Mouse (Mus musculus) erythroblast, adult 5-6 weeks (primary cell): Measurements from ENCODE around the gene Fggy. TPM values are rescaled to one million over a fixed set of nuclear protein-coding genes. Genes with fewer than 3 reads are reported as not detected.

Experiments used
- ATAC-seq: replicated peaks from 2 replicates; pipeline ENCODE4 v1.8.0; 2016; ENCODE audit warnings: moderate number of reproducible peaks, mild to moderate bottlenecking, moderate TSS enrichment, inconsistent platforms; ENCODE audit not compliant: poor library complexity, low FRiP score, severe bottlenecking
- total RNA-seq, 2 experiments: library from RNA; stranded (forward) in 1 of 2; stranded (reverse) in 1 of 2; fragments of 150-400 nt in 1 of 2; fragments of 200-764, 138-1000 nt in 1 of 2; gene quantifications; 2 replicates each; pipeline versions ENCODE4 v1.2.3 to v1.2.4; 2015 to 2017; ENCODE audit warnings: low replicate concordance in 2 of 2

Gene Fggy
- total RNA-seq, 2 experiments from 2014 or later = 0.85 to 15.4 TPM

DNA sequence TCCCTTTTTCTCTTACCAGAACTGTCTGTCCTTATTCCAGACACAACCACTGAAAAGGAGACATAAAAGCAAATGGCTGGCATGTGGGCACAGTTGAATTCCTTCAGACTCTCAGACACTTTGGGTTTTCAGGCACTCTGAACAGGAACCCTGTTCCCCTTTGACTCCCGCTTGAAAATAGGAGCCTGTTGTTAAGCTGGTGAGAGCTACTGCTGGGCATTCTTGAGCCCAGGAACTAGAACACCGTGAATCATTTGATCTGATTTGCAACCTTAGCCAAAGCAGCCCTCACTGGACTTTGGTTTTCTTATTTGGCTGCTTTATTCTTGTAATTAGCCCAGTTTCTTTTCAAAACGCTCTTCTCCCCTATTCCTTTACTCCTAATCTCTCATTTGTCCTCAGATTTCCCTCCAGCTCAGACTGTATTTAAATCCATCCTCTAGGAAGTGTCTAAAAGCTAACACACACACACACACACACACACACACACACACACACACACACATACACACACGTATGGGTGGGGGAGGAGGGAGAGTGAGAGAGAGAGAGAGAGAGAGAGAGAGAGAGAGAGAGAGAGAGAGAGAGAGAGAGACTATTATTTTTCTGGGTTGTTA, 96.1 kb downstream of the Fggy start:
- no peak for ATAC-seq

DNA sequence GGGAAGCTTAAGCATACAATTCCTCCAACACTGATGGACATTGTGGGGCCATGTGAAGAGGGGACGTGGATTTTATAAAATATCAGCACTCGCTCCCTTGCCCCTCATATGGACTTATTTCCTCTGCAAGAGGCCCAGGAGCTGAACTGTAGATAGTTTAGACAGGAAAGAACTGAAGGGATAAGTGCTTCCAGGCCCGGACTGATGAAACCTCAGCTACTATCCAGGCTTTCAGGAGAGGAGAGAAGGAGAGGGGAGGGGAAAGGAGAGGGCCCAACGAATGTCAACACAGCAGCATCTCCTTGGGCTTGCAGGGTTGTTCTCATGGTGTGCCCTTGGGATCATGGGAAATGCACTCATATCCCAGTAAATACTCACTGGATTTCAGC, 96.6 kb downstream of the Fggy start:
- ATAC-seq = no peak

DNA sequence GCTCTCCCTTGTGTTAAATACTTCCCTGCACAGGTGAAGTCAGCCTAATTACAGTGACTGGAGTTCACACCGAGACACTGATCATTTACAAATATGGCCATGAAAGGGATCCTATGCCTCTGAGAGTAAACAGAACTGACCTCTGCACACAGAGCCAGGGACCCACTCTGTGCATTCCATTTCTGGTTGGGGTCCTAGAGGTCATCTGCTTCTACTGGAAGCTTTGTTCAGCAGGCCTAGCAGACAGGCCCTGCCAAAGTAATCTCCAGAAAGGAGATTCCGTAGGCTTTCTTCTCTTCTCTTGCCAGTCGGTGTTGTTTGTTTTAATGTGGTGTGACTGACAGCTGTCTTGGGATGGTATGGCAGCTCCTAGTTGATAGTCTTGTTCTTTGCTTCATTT, 101.7 kb downstream of the Fggy start:
- ATAC-seq = no peak

DNA sequence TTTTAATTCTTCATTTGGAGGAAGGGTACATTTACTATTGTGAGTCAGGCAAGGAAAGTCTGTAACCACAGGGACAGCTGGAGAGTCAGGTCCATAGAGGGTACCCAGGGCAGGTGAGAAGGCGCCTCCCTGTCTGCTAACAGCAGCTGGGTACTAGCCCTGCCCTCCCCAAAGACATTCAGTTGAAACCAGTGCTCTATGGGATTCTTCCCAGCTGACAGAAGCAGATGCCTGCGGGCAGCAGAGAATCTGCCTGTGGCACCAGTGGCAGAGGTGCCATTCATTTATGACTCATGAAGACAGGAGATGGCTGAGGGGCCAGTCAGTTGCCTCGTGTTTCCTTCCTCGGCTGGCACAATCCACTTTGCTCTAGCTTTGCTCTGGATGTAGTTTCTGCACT, 106.3 kb downstream of the Fggy start:
- no peak for ATAC-seq

DNA sequence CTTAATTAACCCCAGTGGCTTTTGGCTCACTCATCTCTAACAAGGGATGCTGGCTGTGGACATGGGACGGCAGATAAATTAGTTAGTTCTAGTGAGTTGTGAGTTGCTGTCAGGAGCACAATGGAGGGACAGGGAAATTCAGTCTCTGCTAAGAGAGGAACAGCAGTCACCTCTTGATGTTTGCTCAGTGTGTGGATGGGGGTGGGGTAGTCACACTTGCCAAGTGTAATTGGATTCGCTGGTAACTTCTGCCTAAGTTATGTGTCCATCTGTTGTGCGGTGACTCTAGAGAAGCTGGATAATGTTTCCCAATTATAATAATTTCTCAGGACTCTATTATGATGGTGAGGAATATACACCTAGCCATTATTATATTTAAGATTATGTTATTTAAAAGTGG, 107.0 kb downstream of the Fggy start:
- no peak for ATAC-seq

DNA sequence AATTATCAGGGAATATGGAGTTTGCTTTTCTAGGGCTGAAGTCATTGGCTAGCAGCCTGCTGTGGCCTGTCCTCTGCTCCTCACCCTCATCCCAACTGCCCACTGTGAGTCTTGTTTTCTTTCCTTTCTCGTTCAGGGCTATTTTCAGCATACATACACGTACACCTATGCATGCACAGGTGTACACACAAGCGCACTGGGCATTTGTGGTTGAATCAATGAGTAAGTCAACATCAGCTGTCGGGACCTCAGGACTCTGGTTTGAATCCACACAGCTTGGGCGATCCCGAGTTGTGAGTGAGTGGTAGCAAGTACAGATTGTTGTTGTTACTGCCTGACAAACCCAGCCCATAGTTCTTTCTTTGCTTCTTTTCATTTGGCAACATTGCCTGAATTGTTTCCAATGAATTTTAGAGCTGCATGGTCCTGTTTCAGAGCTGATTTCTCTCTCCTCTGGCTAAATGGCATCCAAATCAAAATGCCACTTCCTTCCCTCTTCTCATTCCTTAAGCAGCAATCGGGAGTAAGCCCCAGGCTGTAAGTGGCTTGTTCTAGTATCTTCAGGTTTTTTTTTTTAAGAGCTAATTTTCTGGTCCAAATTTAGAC, 109.1 kb downstream of the Fggy start:
- ATAC-seq = no peak

DNA sequence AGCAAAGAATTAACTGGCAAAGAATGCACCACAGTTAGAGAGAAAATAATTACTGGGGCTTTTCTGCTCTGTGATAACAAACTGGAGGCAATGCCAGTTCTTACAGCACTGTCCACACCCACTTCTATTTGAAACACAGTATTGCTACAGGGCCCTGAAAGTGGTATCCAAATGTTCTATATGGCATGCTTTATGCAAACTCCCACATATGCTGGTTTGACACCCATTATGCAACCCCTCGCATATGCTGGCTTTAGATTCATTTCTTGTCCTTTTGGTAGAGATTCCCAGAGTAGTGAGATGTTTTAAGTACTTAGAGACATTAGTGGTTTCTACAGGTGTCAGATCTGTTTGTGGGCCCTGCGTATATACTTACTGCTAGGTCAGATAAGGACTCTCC, 109.6 kb downstream of the Fggy start:
- no peak for ATAC-seq

DNA sequence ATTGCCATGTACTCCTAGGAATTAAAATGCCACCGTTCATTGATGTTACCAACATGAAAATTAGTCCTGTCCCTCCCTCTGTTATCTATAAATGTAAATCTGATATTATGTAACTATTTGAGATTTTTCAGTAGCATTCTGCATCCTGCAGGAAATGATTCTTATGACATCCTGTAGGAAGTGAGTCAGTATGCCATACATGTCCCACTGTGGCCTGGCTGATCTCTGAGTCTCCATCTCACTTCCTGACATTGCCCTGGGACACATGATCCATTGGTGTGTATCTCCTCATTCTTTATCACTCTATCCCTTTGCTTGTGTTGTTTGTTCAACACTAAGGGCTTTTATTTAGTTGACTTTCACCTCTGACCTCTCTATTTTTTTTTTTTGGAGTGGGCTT, 110.3 kb downstream of the Fggy start:
- no peak for ATAC-seq

DNA sequence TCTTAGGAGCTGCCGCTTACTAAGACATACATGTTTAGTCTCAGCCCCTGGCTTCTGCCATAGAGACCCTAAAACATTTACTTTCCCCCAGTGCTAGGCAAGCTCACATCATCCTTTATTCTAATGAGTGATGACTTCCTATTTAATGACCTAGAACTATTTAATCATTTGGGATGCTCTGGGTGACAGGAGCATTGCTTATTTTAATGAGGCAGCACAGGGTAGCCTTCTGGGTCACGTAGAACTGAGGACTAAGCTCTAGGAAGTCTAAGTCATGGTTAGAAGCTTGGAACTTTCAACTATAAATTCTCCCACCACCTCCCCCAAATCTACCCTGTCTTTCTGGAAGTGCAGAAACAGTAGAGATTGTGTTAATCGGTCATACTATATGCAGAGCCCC, 111.2 kb downstream of the Fggy start:
- no peak for ATAC-seq

DNA sequence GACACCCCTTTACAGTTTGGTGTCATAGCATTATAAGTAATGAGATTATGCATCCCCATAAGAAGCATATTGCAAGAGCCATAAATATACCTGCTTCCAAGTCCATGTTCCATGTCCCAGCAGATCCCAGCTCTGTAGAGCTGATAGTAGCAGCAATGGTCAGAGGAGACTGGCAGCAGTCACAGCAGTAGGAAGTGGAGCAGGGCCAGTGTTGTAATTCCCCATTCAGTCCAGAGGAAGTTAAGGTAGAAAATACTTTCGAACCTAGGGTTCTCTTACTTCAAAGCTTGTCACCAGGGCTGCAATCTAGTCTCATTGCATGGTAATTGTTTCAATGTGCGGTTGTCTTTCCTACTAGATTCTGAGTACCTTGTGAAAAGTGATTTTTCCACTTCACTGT, 112.0 kb downstream of the Fggy start:
- ATAC-seq = no peak

DNA sequence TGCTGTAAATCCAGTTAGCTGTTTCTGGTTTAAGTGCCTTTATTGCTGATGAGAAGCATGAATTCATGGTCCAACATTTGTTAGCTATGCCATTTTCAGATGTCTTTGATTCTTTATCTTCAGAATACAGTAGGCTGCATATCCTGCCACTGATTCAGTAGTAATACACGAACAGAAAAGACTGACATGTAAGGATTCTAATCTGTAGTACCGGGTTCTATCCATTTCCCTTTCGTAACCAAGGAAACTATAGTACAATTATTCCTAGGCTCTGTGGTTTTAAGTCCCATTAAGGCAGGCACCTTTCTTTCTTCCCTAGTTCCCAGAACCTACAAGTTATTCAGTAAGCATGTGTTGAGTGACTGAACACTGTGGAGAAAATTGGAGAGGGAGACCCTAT, 113.3 kb downstream of the Fggy start:
- ATAC-seq = no peak

DNA sequence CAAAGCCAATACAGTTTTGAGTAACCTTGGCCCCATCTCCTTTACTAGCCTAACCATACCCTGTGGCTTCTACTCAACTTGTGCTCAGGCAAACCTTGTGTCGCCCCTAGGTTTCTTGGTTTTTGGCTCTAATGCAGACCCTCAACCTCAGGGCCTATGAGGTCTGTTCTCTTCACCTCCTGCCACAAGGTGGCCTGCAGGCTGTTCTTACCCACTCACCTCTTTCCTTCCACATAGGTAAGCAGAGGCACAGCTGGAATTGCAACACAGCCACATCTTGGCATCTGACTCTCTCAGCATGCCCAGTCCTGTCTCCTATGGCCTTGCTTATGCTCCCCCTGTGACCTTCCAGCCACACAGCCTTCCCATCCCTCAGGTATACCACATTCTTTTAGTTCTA, 114.7 kb downstream of the Fggy start:
- ATAC-seq = no peak

DNA sequence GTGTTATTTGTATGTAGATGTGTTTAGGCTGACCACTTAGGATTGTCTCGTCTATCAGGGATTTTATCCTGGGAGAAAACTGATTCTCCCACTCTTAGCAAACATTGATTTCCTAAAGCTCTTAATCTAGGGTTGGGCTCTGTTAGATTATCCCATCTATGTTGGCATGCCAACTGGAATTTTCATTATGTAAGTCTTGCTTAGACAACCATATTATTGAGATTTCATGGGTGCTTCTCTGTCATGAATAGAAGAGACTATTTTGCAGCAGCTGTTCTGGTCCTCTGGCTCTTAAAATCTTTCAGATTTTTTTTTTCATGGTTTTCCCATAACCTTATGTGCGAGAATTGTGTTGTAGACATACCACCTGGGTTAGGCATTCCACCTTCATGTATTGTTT, 119.1 kb downstream of the Fggy start:
- no peak for ATAC-seq

DNA sequence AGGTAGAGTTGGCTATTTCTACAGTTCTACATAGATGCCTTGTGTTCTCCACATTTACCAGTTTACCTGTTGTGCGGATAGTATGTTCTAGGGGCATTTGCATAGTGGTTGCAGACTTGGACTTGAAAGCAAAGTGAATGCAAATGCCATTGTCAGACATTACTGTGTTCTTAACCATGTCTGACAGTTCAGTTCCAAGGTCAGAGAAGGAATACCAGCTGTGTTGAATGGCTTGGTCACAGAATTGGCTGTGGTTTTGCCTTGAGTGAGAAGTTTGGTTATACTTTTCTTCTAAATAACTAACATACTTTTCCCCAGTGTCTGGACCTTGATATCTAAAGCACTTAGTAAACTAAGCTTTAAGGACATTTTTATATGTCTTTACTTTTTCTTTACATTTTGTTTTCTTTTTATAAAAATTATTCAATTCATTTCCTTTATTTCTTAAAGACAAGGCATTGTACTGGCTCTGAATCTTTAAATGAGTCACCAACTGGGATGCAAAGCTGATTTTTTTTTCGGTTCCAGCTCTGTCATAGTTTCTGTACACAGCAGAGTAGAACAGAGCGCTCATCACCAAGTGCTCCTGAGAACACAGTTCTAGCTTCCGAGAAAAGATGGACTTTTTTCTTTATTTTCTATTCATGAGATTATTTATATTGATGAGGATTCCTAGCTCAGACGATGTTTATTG, 123.6 kb downstream of the Fggy start:
- no peak for ATAC-seq

DNA sequence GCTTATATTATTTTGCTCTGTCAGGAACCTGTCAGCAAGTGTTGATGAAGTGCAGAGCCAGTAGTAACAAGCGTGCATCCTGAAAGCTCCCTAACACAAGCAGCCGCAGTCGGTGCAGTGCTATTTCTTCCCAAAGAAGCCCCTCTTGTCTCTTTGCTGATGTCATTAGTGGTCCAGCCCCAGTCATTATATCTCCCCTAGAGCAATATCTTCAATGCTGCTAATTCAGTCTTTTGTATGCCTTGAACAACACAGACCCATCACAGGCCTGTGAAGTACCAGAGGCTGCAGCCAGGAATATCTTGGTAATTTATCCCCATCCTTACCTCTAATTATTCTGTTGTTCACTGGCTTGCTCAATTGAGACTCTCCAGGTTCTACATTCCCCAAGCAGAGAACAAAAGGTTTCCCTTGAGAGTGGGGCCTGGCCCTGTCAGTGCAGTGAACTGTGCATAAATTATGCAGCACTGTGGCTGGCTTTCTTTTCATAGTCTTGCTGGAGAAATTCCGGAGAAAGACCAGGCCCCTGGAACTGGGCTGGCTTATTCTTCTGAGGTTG, 127.3 kb downstream of the Fggy start:
- no peak for ATAC-seq

DNA sequence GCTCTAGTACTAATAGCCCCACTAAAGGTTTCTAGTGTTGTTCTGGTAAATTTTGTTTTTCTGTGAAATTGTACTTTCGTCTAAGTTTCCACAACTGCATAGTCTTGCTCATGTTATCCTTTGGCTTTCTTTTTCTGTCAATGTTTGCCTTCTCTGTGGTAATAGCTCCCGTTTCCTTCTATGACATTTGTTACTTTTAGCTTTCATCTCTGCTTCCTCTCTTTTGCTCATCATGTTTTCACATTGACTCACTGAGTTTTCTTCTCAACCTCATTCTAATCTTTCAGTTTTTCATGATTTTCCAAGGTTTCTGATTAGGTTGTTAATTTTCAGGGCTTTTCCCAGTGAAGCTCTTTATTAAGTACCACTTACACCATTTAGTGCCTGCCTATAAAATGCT, 129.5 kb downstream of the Fggy start:
- no peak for ATAC-seq

DNA sequence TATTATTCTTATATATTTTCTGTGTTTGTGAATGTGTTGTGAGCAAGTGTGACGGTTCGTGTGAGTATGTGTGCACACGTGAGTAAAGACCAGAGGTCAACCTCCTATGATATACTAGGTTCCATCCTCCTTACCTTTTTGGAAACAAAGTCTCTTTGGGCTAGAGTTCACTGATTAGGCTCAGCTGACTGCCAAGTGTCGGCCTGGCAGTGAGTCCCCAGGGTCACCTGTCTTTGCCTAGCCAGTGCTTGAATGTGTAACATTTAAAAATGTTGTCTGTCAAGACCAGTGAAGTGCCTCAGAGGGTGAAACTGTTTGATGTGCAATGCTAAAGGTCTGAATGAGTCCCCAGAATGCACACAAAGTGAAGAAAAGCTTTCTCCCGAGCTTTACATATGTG, 130.0 kb downstream of the Fggy start:
- ATAC-seq = no peak

DNA sequence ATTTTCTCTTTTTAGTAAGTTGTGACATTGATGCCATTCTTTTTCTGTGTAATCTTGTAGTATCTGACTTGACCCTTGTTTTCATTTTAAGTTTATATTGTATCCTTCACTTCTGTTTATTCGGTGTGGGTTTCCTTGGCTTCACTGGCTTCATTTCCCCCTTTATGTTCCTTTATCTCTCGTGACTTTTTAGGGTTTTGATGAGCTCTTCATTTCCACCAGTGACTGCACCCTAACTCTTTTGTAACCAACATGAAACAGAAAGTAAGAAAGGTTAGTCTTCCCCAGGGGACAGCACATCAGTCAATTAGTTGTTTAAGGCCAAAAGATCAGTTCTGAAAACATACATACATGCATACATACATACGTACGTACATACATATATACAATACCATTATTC, 130.9 kb downstream of the Fggy start:
- ATAC-seq = no peak

DNA sequence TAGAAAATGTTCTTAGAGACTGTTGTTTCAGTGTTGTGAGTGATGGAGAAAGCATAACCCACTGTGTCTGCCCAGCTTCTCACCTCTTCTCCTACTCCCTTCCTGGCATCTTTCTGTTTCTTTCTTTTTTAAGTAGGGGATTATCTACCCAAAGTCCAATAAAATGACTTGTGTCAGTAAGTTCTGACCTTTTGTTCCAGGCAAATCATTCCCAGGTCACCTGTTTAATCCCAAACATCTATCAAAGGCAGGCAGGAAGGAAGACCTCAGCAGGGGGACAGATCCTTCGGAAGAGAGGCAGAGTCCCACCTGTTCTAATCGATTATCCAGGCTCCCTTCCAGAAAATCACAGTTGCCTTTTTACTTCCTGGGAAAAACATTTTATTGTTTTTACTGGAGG, 143.1 kb downstream of the Fggy start:
- ATAC-seq = no peak

DNA sequence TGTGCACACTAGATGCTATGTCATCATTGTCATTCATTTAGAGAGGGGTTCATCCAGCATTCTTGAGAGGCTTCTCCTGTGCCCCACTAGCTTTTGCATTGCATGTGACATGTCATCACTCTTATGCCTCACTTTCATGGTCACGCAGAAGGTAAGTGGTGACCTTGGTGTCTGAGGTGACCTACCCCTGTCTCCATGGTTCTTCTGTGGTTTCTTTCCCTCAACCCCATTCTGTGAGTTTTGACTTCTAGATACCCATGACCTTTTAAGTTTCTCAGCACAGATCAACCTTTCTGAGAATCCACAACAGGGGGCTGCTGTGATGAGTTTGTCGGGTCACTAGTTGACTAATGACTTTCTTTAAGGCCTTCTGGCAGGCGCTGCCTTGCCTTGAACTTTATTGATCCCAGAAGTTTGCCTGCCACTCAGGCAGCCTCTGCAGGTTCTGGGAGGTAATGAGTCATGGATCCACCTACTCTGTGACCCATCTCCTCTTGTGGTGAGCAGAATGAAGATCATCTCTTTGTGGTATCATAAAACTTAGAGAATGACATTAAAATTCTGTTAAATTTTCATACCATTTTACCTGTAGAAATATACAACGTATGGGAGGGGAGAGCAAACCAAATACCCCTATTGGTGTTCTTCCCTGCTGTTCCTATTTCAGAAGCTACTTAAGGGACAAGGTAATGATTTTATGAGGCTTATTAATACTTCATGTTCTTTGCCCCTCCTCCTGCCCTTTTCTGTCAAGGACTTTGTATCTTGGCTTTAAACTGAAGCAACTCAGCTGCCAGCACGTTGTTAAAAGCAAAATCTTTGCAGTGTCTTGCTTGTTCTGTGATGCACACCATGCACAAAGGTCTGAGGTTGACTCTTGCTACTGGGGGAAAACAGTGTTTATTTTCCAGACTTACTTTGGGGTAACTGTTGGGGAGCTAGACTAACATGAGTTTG, 150.9 kb downstream of the Fggy start:
- ATAC-seq = no peak
